Mouse (Mus musculus) kidney, embryonic 16.5 days (tissue): Measurements from ENCODE around the gene Rab23. TPM values are rescaled to one million over a fixed set of nuclear protein-coding genes. Genes with fewer than 3 reads are reported as not detected.
"Not testable (repeated sequence)": the region's sequence is repeated elsewhere in the genome, so short reads cannot be mapped to it uniquely, and the experiment has no call there.

Experiments
- ATAC-seq: fragments of 200-750 bp; cut with Nextera tagmentation; 2 replicates; pipeline ENCODE4 v1.8.0; 2017; ENCODE audit warnings: moderate TSS enrichment; ENCODE audit not compliant: low FRiP score, low TSS enrichment
- H3K27ac ChIP-seq: fragments of 300-500 bp; sonication (generic); 2 replicates; pipeline ENCODE4 v1.5.1; 2014; ENCODE audit warnings: low read length
- H3K27me3 ChIP-seq: fragments of 300-500 bp; sonication (generic); 2 replicates; pipeline ENCODE4 v1.6.1; 2014; ENCODE audit warnings: low read length, control low read depth, mixed read lengths; ENCODE audit not compliant: insufficient read depth
- H3K36me3 ChIP-seq: fragments of 300-500 bp; sonication (generic); 2 replicates; pipeline ENCODE4 v1.6.1; 2014; ENCODE audit warnings: low read length, control low read depth, mixed read lengths; ENCODE audit not compliant: insufficient read depth
- H3K4me1 ChIP-seq: fragments of 300-500 bp; sonication (generic); 2 replicates; pipeline ENCODE4 v1.6.1; 2014; ENCODE audit warnings: low read length, control low read depth, mixed read lengths; ENCODE audit not compliant: insufficient read depth
- H3K4me2 ChIP-seq: fragments of 300-500 bp; sonication (generic); replicated peaks from 2 replicates; pipeline ENCODE4 v1.6.1; 2014; ENCODE audit warnings: low read depth, low read length
- H3K4me3 ChIP-seq: fragments of 300-500 bp; sonication (generic); 2 replicates; pipeline ENCODE4 v1.5.1; 2014; ENCODE audit warnings: mild to moderate bottlenecking, low read length
- H3K9ac ChIP-seq: fragments of 300-500 bp; sonication (generic); replicated peaks from 2 replicates; pipeline ENCODE4 v1.6.1; 2014; ENCODE audit warnings: low read length
- H3K9me3 ChIP-seq: fragments of 300-500 bp; sonication (generic); 2 replicates; pipeline ENCODE4 v1.6.1; 2016; ENCODE audit warnings: low read length, control low read depth
- WGBS: fragments of 180-500 bp; shearing (Covaris S2); extraction: QIAGEN DNeasy Blood & Tissue Kit; methylation state at CpG from one replicate; pipeline ENCODE4 v1.1.7; 2014; 5-methylcytosine and 5-hydroxymethylcytosine counted together
- polyA plus RNA-seq: library from polyadenylated mRNA; unstranded; fragments of >200 nt; fragmentation: Nextera tagmentation; extraction: Ambion mirVana; gene quantifications from 2 replicates; pipeline ENCODE4 v1.2.1, GENCODE M21; 2015

Gene Rab23
- polyA plus RNA-seq, 1 experiment from 2014 or later = 26.8 TPM

DNA sequence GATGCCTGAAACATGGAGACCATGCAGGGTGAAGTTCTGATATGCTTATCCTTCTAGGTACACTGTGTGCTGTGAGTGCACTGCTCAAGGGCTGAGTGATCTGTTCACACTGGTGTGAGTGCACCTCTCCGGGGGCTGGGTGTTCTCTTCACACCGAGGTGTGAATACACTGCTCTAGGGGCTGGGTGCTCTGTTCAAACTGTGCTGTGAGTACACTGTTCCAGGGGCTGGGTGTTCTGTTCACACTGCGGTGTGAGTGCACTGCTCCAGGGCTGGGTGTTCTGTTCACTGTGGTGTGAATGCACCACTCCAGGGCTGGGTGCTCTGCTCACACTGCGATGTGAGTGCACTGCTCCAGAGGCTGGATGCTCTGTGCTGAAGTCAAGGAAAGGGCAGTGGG lies 26.2 kb downstream of the Rab23 start:
- Histone ChIP-seq H3K9me3 (no peaks in the 10 kb centered on the region; the same call in 1 of the 2 replicates), H3K27ac (no peak overlapping the region), H3K36me3 (peaks cover 32% of the 10 kb centered on the region), H3K27me3 (no peaks in the 10 kb centered on the region), H3K4me3 (no peak overlapping the region), H3K4me2 (no peak overlapping the region), H3K9ac (no peak overlapping the region), H3K4me1 (no peaks in the 10 kb centered on the region)
- 89% methylated on average over 4 of the region's 4 CpGs for WGBS
- no peak; the same call in 1 of the 2 replicates for ATAC-seq

DNA sequence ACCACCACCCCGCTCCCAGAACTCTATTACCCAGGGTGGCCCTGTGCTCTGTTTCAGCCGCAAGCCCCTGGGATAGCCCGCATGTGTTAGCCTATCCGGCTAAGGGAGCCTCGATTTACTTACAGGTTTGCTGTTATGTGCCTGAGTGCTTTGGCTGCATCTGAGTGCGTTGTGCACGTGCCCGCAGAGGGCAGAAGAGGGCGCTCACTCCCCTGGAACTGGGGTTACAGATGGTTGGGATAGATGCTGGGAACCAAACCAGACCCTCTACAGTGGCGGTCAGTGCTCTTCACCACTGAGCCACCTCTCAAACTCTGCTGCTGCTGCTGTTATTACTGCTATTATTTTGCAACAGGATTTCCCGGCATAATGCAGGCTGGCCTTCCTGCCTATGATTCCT lies 29.4 kb downstream of the Rab23 start:
- no peak overlapping the region for H3K9ac ChIP-seq
- H3K4me1 ChIP-seq = peaks cover 5% of the 10 kb centered on the region; the same call in 1 of the 2 replicates
- no peaks in the 10 kb centered on the region for H3K27me3 ChIP-seq
- no peak overlapping the region for H3K27ac ChIP-seq
- H3K4me3 ChIP-seq = no peak overlapping the region
- no peak overlapping the region for H3K4me2 ChIP-seq
- no peaks in the 10 kb centered on the region; the same call in 1 of the 2 replicates for H3K9me3 ChIP-seq
- 95% methylated on average over 11 of the region's 11 CpGs for WGBS
- H3K36me3 ChIP-seq = peaks cover 29% of the 10 kb centered on the region
- no peak for ATAC-seq

DNA sequence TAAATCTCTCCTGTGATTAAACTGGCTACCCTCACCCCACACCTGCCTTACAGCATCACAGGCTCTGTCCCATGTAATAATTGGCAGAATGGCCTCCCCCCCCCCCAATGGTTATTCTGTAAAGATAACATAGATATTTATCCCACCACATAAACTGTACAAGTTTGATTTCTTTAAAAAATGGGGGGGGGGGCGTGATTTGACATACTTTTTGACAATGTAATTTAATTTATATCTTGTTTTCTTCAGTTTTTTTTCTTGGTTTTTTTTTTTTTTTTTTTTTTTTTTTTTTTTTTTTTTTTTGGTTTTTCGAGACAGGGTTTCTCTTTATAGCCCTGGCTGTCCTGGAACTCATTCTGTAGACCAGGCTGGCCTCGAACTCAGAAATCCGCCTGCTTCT lies 30.0 kb downstream of the Rab23 start:
- 88% methylated on average over 3 of the region's 4 CpGs for WGBS
- not testable (repeated sequence) for H3K9ac ChIP-seq, H3K4me2 ChIP-seq, H3K27ac ChIP-seq, H3K4me1 ChIP-seq, ATAC-seq, H3K27me3 ChIP-seq, H3K9me3 ChIP-seq, H3K4me3 ChIP-seq
- peaks cover 29% of the 10 kb centered on the region for H3K36me3 ChIP-seq

DNA sequence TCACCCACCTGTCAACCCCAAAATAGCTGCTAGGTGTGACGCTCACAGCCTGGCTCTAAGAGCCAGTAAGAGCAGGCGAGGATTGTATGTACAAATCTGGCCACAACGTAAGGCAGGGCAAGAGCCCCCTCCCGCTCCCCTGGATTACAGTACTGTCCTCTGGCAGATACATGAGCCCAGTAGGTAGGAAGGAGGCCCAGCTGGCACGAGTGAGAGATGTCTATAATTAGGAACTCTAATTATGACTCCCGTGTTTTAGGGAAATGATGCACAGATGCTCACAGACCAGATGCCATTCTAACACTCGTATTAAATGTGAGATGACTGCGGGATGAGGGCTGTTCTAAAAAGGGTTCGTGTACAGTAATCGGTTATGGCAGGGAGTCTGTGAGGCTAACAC lies 31.6 kb downstream of the Rab23 start:
- no peaks in the 10 kb centered on the region for H3K27me3 ChIP-seq
- no peak overlapping the region for H3K27ac ChIP-seq
- no peak overlapping the region for H3K4me3 ChIP-seq
- H3K4me2 ChIP-seq = no peak overlapping the region
- no peaks in the 10 kb centered on the region; the same call in 1 of the 2 replicates for H3K9me3 ChIP-seq
- peaks cover 20% of the 10 kb centered on the region for H3K4me1 ChIP-seq
- no peak for ATAC-seq
- WGBS = 90% methylated on average over 10 of the region's 10 CpGs
- peaks cover 15% of the 10 kb centered on the region for H3K36me3 ChIP-seq
- no peak overlapping the region for H3K9ac ChIP-seq

DNA sequence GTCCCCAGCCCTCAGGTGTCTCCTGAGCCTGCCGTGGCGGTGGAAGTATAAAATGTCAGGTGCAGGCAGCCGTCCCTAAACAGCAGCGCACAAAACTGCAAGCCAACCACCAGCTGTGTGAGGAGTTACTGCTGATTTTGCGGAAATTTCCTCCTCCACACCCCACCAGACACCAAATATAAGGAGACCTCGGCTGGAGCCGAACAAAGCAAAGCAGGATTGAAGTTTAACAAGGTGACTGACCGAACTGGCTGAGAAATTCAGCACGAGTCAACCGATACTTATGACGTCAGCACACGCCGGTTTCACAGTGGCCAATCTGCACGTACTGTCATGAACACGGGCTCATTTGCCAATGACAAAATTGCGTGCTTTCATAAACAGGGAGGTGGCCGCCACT lies 34.4 kb downstream of the Rab23 start:
- Histone ChIP-seq H3K9me3 (no peaks in the 10 kb centered on the region; the same call in 1 of the 2 replicates), H3K27ac (peak overlapping the region; percentile 87), H3K36me3 (0 out of 2 replicates have a peak, but pooled peaks cover 2% of the 10 kb centered on the region), H3K27me3 (0 out of 2 replicates have a peak, but pooled peaks cover 2% of the 10 kb centered on the region), H3K4me3 (no peak overlapping the region), H3K9ac (no peak overlapping the region), H3K4me2 (peak overlapping the region; percentile 29), H3K4me1 (peaks cover 29% of the 10 kb centered on the region)
- ATAC-seq = peak; percentile 6; the same call in 1 of the 2 replicates
- WGBS = 62% methylated on average over 17 of the region's 17 CpGs

DNA sequence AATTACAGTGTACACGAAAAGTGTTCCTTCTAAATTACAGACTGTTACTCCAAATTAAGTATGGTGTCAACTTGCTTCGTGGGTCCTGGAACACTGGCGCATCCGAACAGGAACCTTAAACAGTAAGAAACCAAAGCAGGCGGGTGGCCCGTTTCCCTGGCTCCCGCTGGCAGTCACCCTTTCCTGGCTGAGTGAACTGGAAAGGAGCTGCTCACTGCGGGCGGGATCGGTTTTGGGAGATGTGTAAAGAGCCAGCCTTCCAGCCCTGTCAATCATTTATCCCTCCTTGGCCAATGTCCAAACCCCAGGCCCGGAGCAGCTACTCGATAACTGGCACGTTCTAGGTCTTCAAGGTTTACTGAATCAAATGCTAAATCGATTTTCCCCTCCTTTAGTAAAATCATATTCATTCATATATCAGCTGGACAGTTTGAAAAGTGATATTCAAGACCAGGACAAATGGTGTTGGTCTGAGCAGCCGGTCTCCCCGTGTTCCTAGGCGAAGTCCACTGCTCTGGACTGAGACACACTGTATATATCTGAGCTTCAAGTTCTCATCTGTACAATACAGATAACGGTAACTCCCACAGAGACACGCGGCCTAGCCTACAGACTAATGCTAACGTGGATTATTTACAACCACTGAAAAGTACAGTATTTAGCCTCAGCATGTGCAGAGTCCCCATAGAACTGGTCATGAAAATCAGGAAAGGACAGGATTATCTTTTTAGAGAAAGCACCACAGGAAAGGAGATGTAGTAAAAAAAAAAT lies 35.5 kb downstream of the Rab23 start:
- Histone ChIP-seq H3K27me3 (0 out of 2 replicates have a peak, but pooled peaks cover 2% of the 10 kb centered on the region), H3K4me2 (peak overlapping the region; percentile 82), H3K27ac (peak overlapping the region; percentile 87), H3K9ac (no peak overlapping the region), H3K36me3 (no peaks in the 10 kb centered on the region), H3K4me1 (peaks cover 29% of the 10 kb centered on the region), H3K9me3 (no peaks in the 10 kb centered on the region), H3K4me3 (no peak overlapping the region)
- WGBS = 66% methylated on average over 21 of the region's 21 CpGs
- peak; percentile 17; the same call in 1 of the 2 replicates for ATAC-seq

DNA sequence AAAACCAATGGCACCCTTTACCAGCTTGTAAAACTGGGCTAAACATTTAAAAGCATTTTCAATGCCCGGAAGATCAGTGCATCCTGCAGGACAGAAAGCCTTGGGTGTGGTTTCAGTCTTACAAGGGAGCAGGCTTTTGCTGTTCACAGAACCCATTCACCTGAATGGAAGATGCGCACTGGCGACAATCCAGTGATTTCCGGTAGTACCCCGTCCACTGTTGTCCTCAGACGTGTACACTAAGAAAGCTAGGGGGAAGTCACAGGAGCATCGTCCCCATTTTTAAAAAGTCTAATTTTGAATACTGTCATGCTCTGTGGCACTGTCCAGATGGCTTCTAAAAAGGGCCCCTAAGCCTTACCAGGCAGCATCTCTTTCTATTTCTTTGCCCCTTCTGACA lies 36.1 kb downstream of the Rab23 start:
- Histone ChIP-seq H3K4me2 (peak overlapping the region; percentile 82), H3K9me3 (no peaks in the 10 kb centered on the region), H3K27me3 (0 out of 2 replicates have a peak, but pooled peaks cover 2% of the 10 kb centered on the region), H3K9ac (peak overlapping the region; percentile 37; the same call in 1 of the 2 replicates), H3K36me3 (0 out of 2 replicates have a peak, but pooled peaks cover 4% of the 10 kb centered on the region), H3K4me3 (peak overlapping the region; percentile 82), H3K27ac (peak overlapping the region; percentile 91), H3K4me1 (peaks cover 29% of the 10 kb centered on the region)
- no peak for ATAC-seq
- WGBS = 65% methylated on average over 7 of the region's 7 CpGs

DNA sequence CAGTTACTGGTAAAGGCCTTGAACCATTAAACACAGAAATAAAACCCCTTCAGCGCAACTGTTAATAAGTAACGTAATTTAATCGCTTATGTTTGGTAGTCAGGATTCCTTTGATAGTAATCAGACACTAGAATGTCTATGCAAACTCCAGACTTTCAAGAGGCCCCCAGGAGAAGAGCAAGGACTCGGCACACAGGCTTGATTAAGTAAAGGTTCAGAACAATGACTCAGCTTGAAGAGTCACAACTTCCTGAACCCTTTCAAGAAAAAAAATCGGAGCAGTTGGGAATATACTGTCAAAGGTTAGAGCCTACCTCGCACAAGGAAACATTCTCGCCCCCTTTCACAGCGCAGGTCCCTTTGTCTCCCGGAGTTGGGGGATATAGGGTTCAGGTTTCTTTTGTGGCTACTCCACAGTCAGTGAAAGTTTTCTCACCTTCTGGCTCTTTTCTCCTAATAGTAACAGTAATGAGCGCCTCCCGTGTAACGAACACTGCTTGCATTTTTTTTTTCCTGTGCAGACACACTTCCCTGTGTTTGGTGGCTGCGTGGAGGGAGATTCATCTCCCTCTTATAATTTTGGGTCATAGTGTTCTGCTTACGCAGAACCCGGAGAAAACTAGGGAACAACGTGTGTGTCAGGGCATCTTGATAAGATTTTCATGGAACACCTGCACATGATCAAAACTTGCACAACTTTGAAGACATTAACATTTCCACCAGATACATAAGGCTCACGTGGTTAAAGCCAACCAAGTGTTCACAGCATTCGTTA lies 36.8 kb downstream of the Rab23 start:
- Histone ChIP-seq H3K27me3 (0 out of 2 replicates have a peak, but pooled peaks cover 2% of the 10 kb centered on the region), H3K36me3 (0 out of 2 replicates have a peak, but pooled peaks cover 4% of the 10 kb centered on the region), H3K4me1 (peaks cover 29% of the 10 kb centered on the region), H3K4me3 (peak overlapping the region; percentile 82), H3K9me3 (no peaks in the 10 kb centered on the region), H3K9ac (peak overlapping the region; percentile 92), H3K4me2 (peak overlapping the region; percentile 82), H3K27ac (peak overlapping the region; percentile 91)
- WGBS = 10% methylated on average over 18 of the region's 18 CpGs
- ATAC-seq = peak; percentile 17; the same call in 1 of the 2 replicates

DNA sequence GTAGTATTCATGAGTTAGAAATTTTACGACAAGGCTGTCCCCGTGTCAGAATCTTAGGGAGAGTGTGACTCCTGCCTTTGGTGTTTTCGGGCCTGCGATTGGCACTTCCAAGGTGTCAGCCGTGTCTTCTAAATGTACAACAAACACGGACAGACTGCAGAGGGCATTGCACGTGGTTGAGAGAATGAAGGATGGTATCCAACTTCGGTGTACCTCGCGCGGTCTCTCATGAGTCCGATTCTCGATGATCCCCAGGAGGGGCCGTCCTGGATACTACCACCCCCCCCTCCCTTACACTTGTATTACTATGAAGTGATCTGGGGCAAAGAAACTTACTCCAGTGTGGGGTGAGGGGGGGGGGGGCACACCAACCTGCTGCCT lies 37.3 kb downstream of the Rab23 start:
- peak overlapping the region; percentile 92 for H3K9ac ChIP-seq
- peak; percentile 29 for ATAC-seq
- no peaks in the 10 kb centered on the region for H3K9me3 ChIP-seq
- H3K4me3 ChIP-seq = peak overlapping the region; percentile 82
- peaks cover 29% of the 10 kb centered on the region for H3K4me1 ChIP-seq
- WGBS = under 1% methylated on average over 14 of the region's 14 CpGs
- H3K27me3 ChIP-seq = 0 out of 2 replicates have a peak, but pooled peaks cover 2% of the 10 kb centered on the region
- 0 out of 2 replicates have a peak, but pooled peaks cover 4% of the 10 kb centered on the region for H3K36me3 ChIP-seq
- H3K27ac ChIP-seq = peak overlapping the region; percentile 91
- peak overlapping the region; percentile 82 for H3K4me2 ChIP-seq
